Mouse (Mus musculus) cortical plate, adult 2 months (tissue): ENCODE results near the gene Olfr91.

Experiments
- CTCF ChIP-seq: fragments of 200-500 bp; IDR thresholded peaks from 2 replicates; pipeline ENCODE4 v1.5.1; 2011; ENCODE audit warnings: mild to moderate bottlenecking, control low read depth, low read length; ENCODE audit not compliant: insufficient read depth; ENCODE audit errors: extremely low read depth
- POLR2A ChIP-seq: fragments of 200-500 bp; IDR thresholded peaks from 2 replicates; pipeline ENCODE4 v1.6.1; 2011; ENCODE audit warnings: mild to moderate bottlenecking, low read length, control low read depth; ENCODE audit not compliant: insufficient read depth; ENCODE audit errors: extremely low read depth

DNA sequence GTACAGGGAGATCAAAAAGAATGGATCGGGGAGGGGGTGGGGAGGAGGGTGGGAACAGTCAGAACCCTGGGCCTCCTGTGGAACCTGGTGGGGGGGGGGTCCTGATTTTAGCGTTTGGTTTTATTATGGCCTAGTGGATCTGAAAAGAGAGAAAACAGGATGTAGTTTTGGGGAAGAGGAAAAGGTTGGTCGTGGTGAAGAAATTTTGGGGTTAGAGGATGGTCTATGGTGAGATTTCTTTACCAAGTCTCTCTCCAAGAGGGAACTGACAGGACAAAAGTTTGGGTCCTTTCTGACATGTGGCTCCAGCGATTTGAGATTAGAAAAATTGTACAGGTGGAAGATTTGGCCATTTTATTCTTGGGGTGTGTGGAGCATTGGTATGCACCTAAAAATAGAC is 46.3 kb downstream of the Olfr91 start:
- TF ChIP-seq CTCF (no peak), POLR2A (no peak)
